Mouse (Mus musculus) spleen, adult 2 months (tissue): ENCODE measurements around the gene Tescl.

ENCODE experiments used
- CTCF ChIP-seq: fragments of 200-500 bp; IDR thresholded peaks from 2 replicates; pipeline ENCODE4 v1.5.1; 2011; ENCODE audit warnings: mild to moderate bottlenecking, inconsistent platforms; ENCODE audit not compliant: insufficient read depth, insufficient read length, insufficient replicate concordance; ENCODE audit errors: extremely low read depth
- POLR2A ChIP-seq: fragments of 200-500 bp; IDR thresholded peaks from 2 replicates; pipeline ENCODE4 v1.6.1; 2011; ENCODE audit warnings: low read depth, low read length, inconsistent platforms

DNA sequence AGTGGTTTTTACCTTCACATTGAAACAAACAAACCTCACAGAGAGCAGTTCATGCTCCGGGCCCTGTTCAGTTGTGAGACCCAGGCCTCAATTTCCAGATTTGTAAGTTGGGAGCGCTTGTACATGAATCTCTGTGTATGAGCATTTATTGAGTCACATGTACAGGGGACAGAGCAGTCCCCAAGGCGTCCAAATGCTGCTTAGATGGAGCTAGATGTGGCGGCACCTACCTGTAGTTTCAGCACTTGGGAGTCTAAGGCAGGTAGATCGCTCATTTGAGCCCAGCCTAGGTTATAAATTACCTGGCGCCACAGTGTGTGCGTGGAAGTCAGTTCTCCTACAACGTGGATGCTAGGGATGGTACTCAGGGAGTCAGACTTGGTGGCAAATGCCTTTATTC, 42.7 kb upstream of the Tescl start:
- TF ChIP-seq CTCF (no peak), POLR2A (no peak)
